Mouse (Mus musculus): ENCODE results near the gene Alkbh7.

The Alkbh7 gene

GRCm38 (mm10) chr17:56997029-56997667 is at the start of gene Alkbh7:
Gene Alkbh7, plus strand, starts transcription at chr17:56997339.
- DNase-seq (ENCODE audit: low spot score in 2 of 2) = peak; percentile 99

GRCm38 (mm10) chr17:56950915-56951314 is 46.2 kb upstream of the Alkbh7 start:
- peak; percentile 47 to 53 for DNase-seq (ENCODE audit: low spot score in 2 of 2)

GRCm38 (mm10) chr17:56952639-56953038 is 44.5 kb upstream of the Alkbh7 start:
- DNase-seq (ENCODE audit: low spot score in 2 of 2) = no peak

- DNase-seq (ENCODE audit: low spot score in 2 of 2) = no peak
Measured at GRCm38 (mm10) chr17:56954871-56955270, 42.3 kb upstream of the Alkbh7 start.

- DNase-seq (ENCODE audit: low spot score in 2 of 2) = peak; percentile 83 to 84
Measured at GRCm38 (mm10) chr17:56957763-56958429, 39.2 kb upstream of the Alkbh7 start.

- DNase-seq (ENCODE audit: low spot score in 2 of 2) = no peak
Measured at GRCm38 (mm10) chr17:56958667-56959066, 38.5 kb upstream of the Alkbh7 start.

GRCm38 (mm10) chr17:56961880-56962279 is 35.3 kb upstream of the Alkbh7 start:
- no peak for DNase-seq (ENCODE audit: low spot score in 2 of 2)

- no peak for DNase-seq (ENCODE audit: low spot score in 2 of 2)
Measured at GRCm38 (mm10) chr17:56962642-56963405, 34.3 kb upstream of the Alkbh7 start.

- DNase-seq (ENCODE audit: low spot score in 2 of 2) = no peak
Measured at GRCm38 (mm10) chr17:56963646-56964045, 33.5 kb upstream of the Alkbh7 start.

- no peak for DNase-seq (ENCODE audit: low spot score in 2 of 2)
Measured at GRCm38 (mm10) chr17:56969321-56969720, 27.8 kb upstream of the Alkbh7 start.

GRCm38 (mm10) chr17:56970081-56970480 is 27.1 kb upstream of the Alkbh7 start:
- no peak for DNase-seq (ENCODE audit: low spot score in 2 of 2)

GRCm38 (mm10) chr17:56973956-56974707 is 23.0 kb upstream of the Alkbh7 start:
- DNase-seq (ENCODE audit: low spot score in 2 of 2) = no peak

GRCm38 (mm10) chr17:56974708-56975240 is 22.4 kb upstream of the Alkbh7 start:
- DNase-seq (ENCODE audit: low spot score in 2 of 2) = no peak

- DNase-seq (ENCODE audit: low spot score in 2 of 2) = no peak
Measured at GRCm38 (mm10) chr17:56975391-56975790, 21.7 kb upstream of the Alkbh7 start.

- no peak for DNase-seq (ENCODE audit: low spot score in 2 of 2)
Measured at GRCm38 (mm10) chr17:56976531-56977390, 20.4 kb upstream of the Alkbh7 start.

- no peak for DNase-seq (ENCODE audit: low spot score in 2 of 2)
Measured at GRCm38 (mm10) chr17:56979524-56979923, 17.6 kb upstream of the Alkbh7 start.

- DNase-seq (ENCODE audit: low spot score in 2 of 2) = no peak
Measured at GRCm38 (mm10) chr17:56981049-56981448, 16.1 kb upstream of the Alkbh7 start.

GRCm38 (mm10) chr17:56982013-56982412 is 15.1 kb upstream of the Alkbh7 start, which contains the start of gene Acer1:
Gene Acer1, minus strand, starts transcription at chr17:56982126.
- no peak for DNase-seq (ENCODE audit: low spot score in 2 of 2)

GRCm38 (mm10) chr17:56984886-56985285 is 12.3 kb upstream of the Alkbh7 start:
- DNase-seq (ENCODE audit: low spot score in 2 of 2) = no peak

- DNase-seq (ENCODE audit: low spot score in 2 of 2) = no peak
Measured at GRCm38 (mm10) chr17:56985656-56986055, 11.5 kb upstream of the Alkbh7 start.

Data from spleen, postnatal 36 days (tissue).